Mouse (Mus musculus) heart, adult 2 months (tissue): ENCODE results near the gene Hrh1.

Experiments used
- CTCF ChIP-seq: fragments of 200-600 bp; IDR thresholded peaks from 2 replicates; pipeline ENCODE4 v1.8.1; 2022; ENCODE audit warnings: antibody characterized with exemption, mild to moderate bottlenecking, moderate library complexity
- EP300 ChIP-seq: fragments of 200-500 bp; IDR thresholded peaks from 2 replicates; pipeline ENCODE4 v1.6.1; 2011; ENCODE audit warnings: low read depth, low read length, control low read depth; ENCODE audit not compliant: insufficient read depth
- POLR2A ChIP-seq: fragments of 200-500 bp; IDR thresholded peaks from 2 replicates; pipeline ENCODE4 v1.6.1; 2011; ENCODE audit warnings: mild to moderate bottlenecking, low read depth, low read length, control low read depth; ENCODE audit not compliant: insufficient read depth

DNA sequence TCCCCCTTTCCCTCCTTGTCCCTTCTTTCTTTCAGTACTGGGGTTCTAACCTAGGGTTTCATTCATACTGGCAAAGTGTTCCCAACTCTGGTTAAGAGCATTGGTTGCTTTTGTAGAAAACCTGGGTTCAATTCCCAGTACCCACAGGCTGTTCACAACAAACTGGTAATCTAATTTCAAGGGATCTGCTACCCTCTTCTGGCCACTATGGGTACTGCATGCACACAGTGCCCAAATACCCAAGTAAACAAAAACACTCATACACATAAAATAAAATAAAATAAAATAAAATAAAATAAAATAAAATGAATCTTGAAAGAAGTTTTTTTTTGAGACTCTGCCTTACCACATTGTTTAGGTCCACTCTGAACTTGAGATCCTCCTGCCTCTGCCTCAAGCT is 63.8 kb downstream of the Hrh1 start:
- TF ChIP-seq POLR2A (no peak), CTCF (peak; percentile 71), EP300 (no peak)
